Mouse (Mus musculus): ENCODE measurements around the gene Kcnb1. TPM values are rescaled to one million over a fixed set of nuclear protein-coding genes. Genes with fewer than 3 reads are reported as not detected.

Kcnb1 gene
- polyA plus RNA-seq, 1 experiment from 2014 or later, result 0.13 TPM

DNA sequence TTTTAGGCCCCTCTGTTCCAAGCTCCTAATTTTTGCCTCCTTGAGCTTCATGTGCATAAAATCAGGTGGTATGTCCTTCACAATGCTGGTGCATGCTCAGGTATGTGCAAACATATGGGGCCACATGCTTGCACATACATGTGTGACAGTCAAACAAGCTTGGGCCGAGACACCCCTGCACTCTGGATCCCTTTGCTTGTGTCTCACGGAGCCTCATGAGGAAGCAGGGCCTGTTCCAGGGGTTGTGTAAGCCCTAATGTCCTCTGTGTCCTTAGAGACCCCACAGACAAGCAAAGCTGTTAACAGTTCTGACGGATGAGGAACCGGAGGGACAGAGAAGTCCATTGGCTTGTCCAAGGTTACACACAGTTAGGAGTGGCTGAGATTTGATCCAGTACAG lies 30.2 kb downstream of the Kcnb1 start:
- Histone ChIP-seq H3K9me3 (replicated peaks) (no peaks in the 10 kb centered on the region), H3K27me3 (peaks cover 5% of the 10 kb centered on the region; the same call in 1 of the 2 replicates), H3K4me1 (replicated peaks) (no peaks in the 10 kb centered on the region), H3K9ac (no peak overlapping the region), H3K27ac (replicated peaks) (no peak overlapping the region), H3K36me3 (replicated peaks) (no peaks in the 10 kb centered on the region), H3K4me3 (replicated peaks) (no peak overlapping the region), H3K4me2 (no peak overlapping the region)
- ATAC-seq (ENCODE audit: insufficient read depth), result no peak
- WGBS (ENCODE audit: insufficient replicate concordance), result 69% methylated on average over 4 of the region's 4 CpGs

DNA sequence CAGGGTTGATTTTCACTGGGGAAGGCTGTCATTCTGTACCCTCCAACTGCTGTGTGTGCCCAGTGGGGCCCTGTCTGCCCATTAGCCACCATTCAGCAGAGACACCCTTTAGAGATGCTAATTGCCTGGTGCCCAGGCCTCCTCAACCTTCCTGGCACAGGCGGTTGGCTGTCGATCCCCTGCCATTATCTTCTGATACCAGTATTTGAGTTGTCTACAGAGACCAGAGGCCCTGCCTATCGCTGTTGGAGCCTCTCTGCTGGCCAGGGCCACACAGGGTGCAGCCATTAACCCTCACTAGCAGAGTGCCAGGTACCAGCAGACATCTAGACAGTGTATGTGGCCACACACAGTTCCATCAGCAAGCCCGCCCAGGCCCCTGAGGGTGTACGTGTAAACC lies 31.2 kb downstream of the Kcnb1 start:
- Histone ChIP-seq H3K4me2 (no peak overlapping the region), H3K27ac (replicated peaks) (no peak overlapping the region), H3K4me1 (replicated peaks) (no peaks in the 10 kb centered on the region), H3K9me3 (replicated peaks) (no peaks in the 10 kb centered on the region), H3K36me3 (replicated peaks) (no peaks in the 10 kb centered on the region), H3K9ac (no peak overlapping the region), H3K4me3 (replicated peaks) (no peak overlapping the region), H3K27me3 (peaks cover 5% of the 10 kb centered on the region; the same call in 1 of the 2 replicates)
- no peak for ATAC-seq (ENCODE audit: insufficient read depth)
- WGBS (ENCODE audit: insufficient replicate concordance), result 55% methylated on average over 5 of the region's 5 CpGs

GRCm38 (mm10) chr2:167156118-167156715 lies 33.7 kb downstream of the Kcnb1 start:
- no peak overlapping the region for H3K27ac ChIP-seq (replicated peaks)
- no peak for ATAC-seq (ENCODE audit: insufficient read depth)
- H3K27me3 ChIP-seq, result peaks cover 5% of the 10 kb centered on the region; the same call in 1 of the 2 replicates
- H3K9me3 ChIP-seq (replicated peaks), result no peaks in the 10 kb centered on the region
- H3K4me3 ChIP-seq (replicated peaks), result no peak overlapping the region
- no peak overlapping the region for H3K4me2 ChIP-seq
- 49% methylated on average over 9 of the region's 9 CpGs for WGBS (ENCODE audit: insufficient replicate concordance)
- H3K36me3 ChIP-seq (replicated peaks), result no peaks in the 10 kb centered on the region
- no peaks in the 10 kb centered on the region for H3K4me1 ChIP-seq (replicated peaks)
- H3K9ac ChIP-seq, result no peak overlapping the region

DNA sequence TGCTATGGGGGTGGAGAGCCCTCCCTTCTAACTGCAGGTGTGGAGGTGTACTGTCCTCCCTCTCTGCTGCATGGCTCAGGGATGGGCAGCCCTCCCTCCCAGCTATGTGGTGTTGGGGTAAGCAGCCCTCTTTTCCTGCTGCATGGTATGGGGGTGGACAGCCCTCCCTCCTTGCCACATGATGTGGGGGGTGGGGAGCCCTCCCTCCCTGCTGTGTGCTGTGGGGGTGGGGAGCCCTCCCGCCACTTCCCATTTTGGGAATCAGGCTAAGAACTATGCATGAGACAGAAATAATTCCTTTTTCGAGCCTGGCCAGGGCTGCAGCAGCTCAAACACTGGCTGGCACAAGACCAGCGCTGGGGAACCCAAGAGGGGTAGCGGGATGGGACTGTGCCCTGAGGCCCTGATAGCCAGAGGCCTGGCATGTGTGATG lies 34.4 kb downstream of the Kcnb1 start:
- Histone ChIP-seq H3K4me2 (no peak overlapping the region), H3K36me3 (replicated peaks) (no peaks in the 10 kb centered on the region), H3K9ac (no peak overlapping the region), H3K4me3 (replicated peaks) (no peak overlapping the region), H3K4me1 (replicated peaks) (no peaks in the 10 kb centered on the region), H3K27ac (replicated peaks) (no peak overlapping the region), H3K9me3 (replicated peaks) (no peaks in the 10 kb centered on the region), H3K27me3 (peaks cover 5% of the 10 kb centered on the region; the same call in 1 of the 2 replicates)
- 37% methylated on average over 4 of the region's 4 CpGs for WGBS (ENCODE audit: insufficient replicate concordance)
- no peak for ATAC-seq (ENCODE audit: insufficient read depth)

DNA sequence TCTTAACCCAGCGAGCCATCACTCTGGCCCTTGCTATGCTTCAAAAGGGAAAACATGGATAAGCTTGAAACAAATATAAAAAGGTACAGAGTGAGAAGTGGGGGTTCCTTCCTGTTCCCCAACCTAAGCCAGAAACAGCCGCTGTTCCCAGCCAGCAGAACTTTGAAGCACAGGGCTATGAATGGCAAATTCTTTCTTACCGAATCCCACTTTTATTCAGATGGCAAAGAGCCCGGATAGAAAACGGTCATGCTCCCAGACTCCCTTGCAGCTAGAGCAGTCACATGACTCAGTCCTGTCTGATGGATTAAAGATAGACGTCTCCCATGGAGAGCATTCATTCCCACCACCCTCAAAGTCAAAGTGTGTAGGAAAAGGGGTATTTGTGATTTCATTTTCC lies 39.1 kb downstream of the Kcnb1 start:
- ATAC-seq (ENCODE audit: insufficient read depth), result no peak
- no peaks in the 10 kb centered on the region for H3K9me3 ChIP-seq (replicated peaks)
- 72% methylated on average over 6 of the region's 6 CpGs for WGBS (ENCODE audit: insufficient replicate concordance)
- H3K4me1 ChIP-seq (replicated peaks), result peaks cover 4% of the 10 kb centered on the region; the same call in 1 of the 2 replicates
- H3K4me3 ChIP-seq (replicated peaks), result no peak overlapping the region
- H3K36me3 ChIP-seq (replicated peaks), result no peaks in the 10 kb centered on the region
- no peak overlapping the region for H3K4me2 ChIP-seq
- H3K9ac ChIP-seq, result no peak overlapping the region
- H3K27ac ChIP-seq (replicated peaks), result no peak overlapping the region
- peaks cover 12% of the 10 kb centered on the region for H3K27me3 ChIP-seq

GRCm38 (mm10) chr2:167150135-167150534 lies 39.8 kb downstream of the Kcnb1 start:
- 72% methylated on average over 7 of the region's 7 CpGs for WGBS (ENCODE audit: insufficient replicate concordance)
- H3K9ac ChIP-seq, result no peak overlapping the region
- H3K4me3 ChIP-seq (replicated peaks), result no peak overlapping the region
- H3K4me1 ChIP-seq (replicated peaks), result peaks cover 4% of the 10 kb centered on the region; the same call in 1 of the 2 replicates
- peaks cover 16% of the 10 kb centered on the region for H3K27me3 ChIP-seq
- H3K9me3 ChIP-seq (replicated peaks), result no peaks in the 10 kb centered on the region
- no peak overlapping the region for H3K27ac ChIP-seq (replicated peaks)
- no peaks in the 10 kb centered on the region for H3K36me3 ChIP-seq (replicated peaks)
- H3K4me2 ChIP-seq, result no peak overlapping the region
- ATAC-seq (ENCODE audit: insufficient read depth), result no peak

DNA sequence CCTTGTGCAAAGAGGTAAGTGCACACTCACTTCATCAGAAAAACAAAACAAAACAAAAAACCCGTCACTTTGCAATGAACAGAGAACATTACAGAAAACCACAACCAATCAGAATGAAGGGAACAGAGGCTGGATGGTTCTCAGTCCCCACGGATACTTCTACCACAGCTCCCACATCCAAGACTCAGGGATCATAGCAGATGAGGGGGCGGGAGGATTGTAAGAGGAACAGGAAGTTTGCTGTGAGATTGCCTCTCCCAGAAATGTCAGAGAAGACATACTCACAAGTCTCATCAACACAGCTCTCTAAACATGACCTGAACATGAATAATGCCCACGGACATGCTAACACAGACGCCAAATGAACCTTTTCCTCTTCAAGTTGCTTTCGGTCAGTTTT lies 40.9 kb downstream of the Kcnb1 start:
- H3K4me1 ChIP-seq (replicated peaks), result peaks cover 4% of the 10 kb centered on the region; the same call in 1 of the 2 replicates
- H3K4me2 ChIP-seq, result no peak overlapping the region
- no peak overlapping the region for H3K9ac ChIP-seq
- H3K36me3 ChIP-seq (replicated peaks), result no peaks in the 10 kb centered on the region
- H3K27ac ChIP-seq (replicated peaks), result no peak overlapping the region
- peaks cover 26% of the 10 kb centered on the region for H3K27me3 ChIP-seq
- 56% methylated on average over 6 of the region's 6 CpGs for WGBS (ENCODE audit: insufficient replicate concordance)
- no peak overlapping the region for H3K4me3 ChIP-seq (replicated peaks)
- no peaks in the 10 kb centered on the region for H3K9me3 ChIP-seq (replicated peaks)
- ATAC-seq (ENCODE audit: insufficient read depth), result no peak

DNA sequence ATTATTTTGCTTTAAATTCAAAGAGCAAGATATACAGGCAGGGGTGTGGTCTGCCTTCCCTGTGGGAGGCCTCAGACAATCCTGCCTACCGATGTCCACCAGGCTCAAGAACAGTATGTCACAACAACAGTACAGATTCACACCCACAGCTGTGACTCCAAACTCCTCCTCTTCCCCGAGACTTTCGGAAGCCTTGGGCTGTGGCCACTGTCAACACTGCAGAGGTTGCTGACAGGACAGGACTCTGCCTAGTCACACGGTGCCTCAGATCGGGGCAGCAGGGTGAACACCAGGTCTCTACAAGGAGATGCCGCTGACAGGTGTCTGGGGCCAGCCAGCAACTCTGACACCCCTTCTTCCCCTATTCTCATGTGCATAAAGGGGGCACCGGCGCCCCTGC lies 42.2 kb downstream of the Kcnb1 start:
- H3K9me3 ChIP-seq (replicated peaks), result no peaks in the 10 kb centered on the region
- 57% methylated on average over 8 of the region's 8 CpGs for WGBS (ENCODE audit: insufficient replicate concordance)
- no peak overlapping the region for H3K4me3 ChIP-seq (replicated peaks)
- ATAC-seq (ENCODE audit: insufficient read depth), result no peak
- H3K9ac ChIP-seq, result no peak overlapping the region
- H3K27me3 ChIP-seq, result peaks cover 38% of the 10 kb centered on the region
- H3K27ac ChIP-seq (replicated peaks), result no peak overlapping the region
- H3K4me1 ChIP-seq (replicated peaks), result peaks cover 4% of the 10 kb centered on the region; the same call in 1 of the 2 replicates
- H3K4me2 ChIP-seq, result no peak overlapping the region
- H3K36me3 ChIP-seq (replicated peaks), result no peaks in the 10 kb centered on the region

- Histone ChIP-seq H3K27ac (replicated peaks) (no peak overlapping the region), H3K4me2 (no peak overlapping the region), H3K36me3 (replicated peaks) (no peaks in the 10 kb centered on the region), H3K4me3 (replicated peaks) (no peak overlapping the region), H3K27me3 (peaks cover 38% of the 10 kb centered on the region), H3K9me3 (replicated peaks) (no peaks in the 10 kb centered on the region), H3K9ac (no peak overlapping the region), H3K4me1 (replicated peaks) (peaks cover 18% of the 10 kb centered on the region)
- WGBS (ENCODE audit: insufficient replicate concordance), result 30% methylated on average over 5 of the region's 5 CpGs
- no peak for ATAC-seq (ENCODE audit: insufficient read depth)
Measured at GRCm38 (mm10) chr2:167145904-167146303, 44.1 kb downstream of the Kcnb1 start.

- H3K36me3 ChIP-seq (replicated peaks), result no peaks in the 10 kb centered on the region
- no peak overlapping the region for H3K4me3 ChIP-seq (replicated peaks)
- H3K27ac ChIP-seq (replicated peaks), result no peak overlapping the region
- peaks cover 18% of the 10 kb centered on the region for H3K4me1 ChIP-seq (replicated peaks)
- 13% methylated on average over 14 of the region's 14 CpGs for WGBS (ENCODE audit: insufficient replicate concordance)
- ATAC-seq (ENCODE audit: insufficient read depth), result no peak
- no peak overlapping the region for H3K4me2 ChIP-seq
- no peaks in the 10 kb centered on the region for H3K9me3 ChIP-seq (replicated peaks)
- peaks cover 49% of the 10 kb centered on the region for H3K27me3 ChIP-seq
- no peak overlapping the region for H3K9ac ChIP-seq
Measured at GRCm38 (mm10) chr2:167144439-167145307, 45.3 kb downstream of the Kcnb1 start.

GRCm38 (mm10) chr2:167143914-167144313 lies 46.0 kb downstream of the Kcnb1 start:
- Histone ChIP-seq H3K9ac (no peak overlapping the region), H3K4me2 (no peak overlapping the region), H3K4me1 (replicated peaks) (peaks cover 18% of the 10 kb centered on the region), H3K27me3 (peaks cover 56% of the 10 kb centered on the region), H3K4me3 (replicated peaks) (no peak overlapping the region), H3K36me3 (replicated peaks) (no peaks in the 10 kb centered on the region), H3K9me3 (replicated peaks) (no peaks in the 10 kb centered on the region), H3K27ac (replicated peaks) (no peak overlapping the region)
- WGBS (ENCODE audit: insufficient replicate concordance), result 53% methylated on average over 2 of the region's 2 CpGs
- no peak for ATAC-seq (ENCODE audit: insufficient read depth)

All from liver, embryonic 15.5 days (tissue).